Comparison of ENCODE assay signal across 7 mouse cellular contexts in genomic region chr1:71494576-71494975, GRCm38 (mm10).
"Had no signal": no experiment of that assay in that cellular context is flagged by ENCODE, and none has a peak within 500 bp of the region (broad histone marks: within the 10 kb centered on the region; RNA-seq: fewer than 3 reads in every experiment).

No protein-coding gene starts in this region.

- DNase-seq: lung, adult 2 months; lung, postnatal 14 days; lung, postnatal 36 days; right cerebral cortex, postnatal 14 days; thymus, adult 2 months; thymus, postnatal 25 days; thymus, postnatal 4 days had no signal
